Mouse (Mus musculus): ENCODE data around the gene Hist1h4b.

- no peak for TF ChIP-seq GATA1 (IDR thresholded peaks at IDR 0.05; ENCODE audit: borderline replicate concordance, low read length)
- TF ChIP-seq FLI1 (IDR thresholded peaks at IDR 0.05; ENCODE audit: low read length) = no peak
These were observed 9.5 kb upstream of the Hist1h4b start for GRCm38 (mm10) chr13:23747081-23747891.
